Mouse (Mus musculus) cerebellum, postnatal 14 days (tissue): ENCODE measurements at regions not wholly inside any gene's neighbourhood (a gene's known extent, or its start where the extent isn't known, plus 50 kb on each side); places are given as distances from the start of the nearest gene placed in this dataset.

ENCODE experiments used
- DNase-seq, 2 experiments: peaks; one replicate each; pipeline ENCODE4 v3.0.0; 2021; ENCODE audit warnings: mixed read lengths in 2 of 2

- DNase-seq = no peak
Observed at GRCm38 (mm10) chr10:9161597-9161996, 275.7 kb upstream of the Sash1 start.

DNA sequence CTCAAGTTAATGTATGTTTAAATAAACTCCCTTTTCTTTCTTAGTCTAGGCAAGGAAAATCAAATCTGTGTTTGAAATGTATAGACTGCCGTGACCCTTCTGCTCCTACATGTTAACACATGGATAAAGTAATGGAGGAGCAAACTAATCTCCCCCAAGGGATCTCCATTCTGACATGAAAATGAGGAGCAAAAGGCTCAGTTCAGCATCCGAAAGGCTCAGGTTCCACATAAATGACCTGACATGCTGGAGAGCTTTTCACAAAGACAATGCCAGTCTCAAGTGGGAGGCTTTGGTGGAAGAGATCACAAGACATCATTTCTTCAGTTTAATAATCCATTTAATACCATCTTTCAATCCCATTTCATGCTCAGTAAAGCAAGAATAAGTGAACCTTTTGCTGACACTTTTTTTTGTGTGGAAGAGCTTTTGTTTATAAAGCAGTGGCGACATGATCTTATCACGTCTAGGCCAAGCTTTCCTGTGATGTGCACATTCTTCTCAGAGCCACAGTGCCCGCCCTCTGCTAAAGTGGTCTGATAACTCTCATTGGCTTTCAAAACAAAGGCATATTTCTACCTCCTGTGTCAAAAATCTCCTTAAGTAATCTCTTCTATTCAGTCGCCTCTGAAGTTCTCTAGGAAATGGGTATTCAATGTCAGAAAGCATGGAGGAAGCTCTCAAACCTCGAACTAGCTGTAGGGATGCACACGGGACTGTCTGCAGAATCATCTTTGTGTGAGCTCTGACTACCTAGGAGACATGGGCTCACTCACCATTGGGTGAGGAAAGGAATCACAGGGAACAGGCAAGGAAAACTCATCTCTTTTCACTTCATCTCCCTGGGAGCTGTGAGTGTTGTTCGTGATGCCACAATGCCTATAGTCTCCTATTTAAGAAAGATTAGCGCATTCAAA is 271.7 kb upstream of the Sash1 start:
- DNase-seq = no peak

- no peak for DNase-seq
Observed at GRCm38 (mm10) chr10:9136099-9136498, 250.2 kb upstream of the Sash1 start.

GRCm38 (mm10) chr10:9134293-9135021 is 248.6 kb upstream of the Sash1 start:
- no peak for DNase-seq

DNA sequence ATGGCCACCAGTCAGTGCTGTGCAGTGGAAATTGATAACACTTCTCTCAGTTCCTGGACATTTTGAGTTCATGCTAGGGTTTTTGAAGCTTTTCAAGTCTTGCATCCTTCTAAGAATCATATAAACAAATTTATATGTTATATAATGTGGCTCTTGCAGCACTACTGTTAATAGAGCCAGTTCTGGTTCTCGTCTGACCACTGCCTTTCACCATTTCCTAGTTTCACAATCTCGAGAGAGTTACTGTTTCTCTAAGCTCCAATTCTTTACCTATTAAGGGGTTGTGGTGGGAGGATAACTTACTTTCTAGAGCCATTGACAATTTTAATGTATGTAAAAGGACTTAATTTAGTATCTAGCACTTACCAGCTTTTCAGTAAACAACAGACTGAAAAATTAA is 244.2 kb upstream of the Sash1 start:
- no peak for DNase-seq

DNA sequence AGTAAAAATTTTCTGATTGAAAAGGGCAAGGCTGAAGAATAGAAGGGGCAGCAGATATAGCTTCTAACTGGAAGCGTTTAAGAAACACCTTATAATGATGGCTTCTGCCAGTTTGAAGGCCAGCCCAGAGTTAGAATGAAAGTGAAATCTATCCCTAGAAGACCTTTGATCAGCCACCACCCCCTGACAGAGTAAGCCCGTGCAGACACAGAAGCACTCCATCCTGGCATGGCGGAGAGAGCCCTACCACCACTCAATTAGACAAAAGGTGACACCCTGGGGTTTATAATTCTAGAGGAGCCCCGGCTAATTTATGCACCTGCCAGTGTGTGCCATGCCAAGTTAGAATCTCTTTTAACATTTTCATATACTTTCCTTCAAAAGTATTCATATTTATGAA is 233.4 kb upstream of the Sash1 start:
- DNase-seq = no peak

DNA sequence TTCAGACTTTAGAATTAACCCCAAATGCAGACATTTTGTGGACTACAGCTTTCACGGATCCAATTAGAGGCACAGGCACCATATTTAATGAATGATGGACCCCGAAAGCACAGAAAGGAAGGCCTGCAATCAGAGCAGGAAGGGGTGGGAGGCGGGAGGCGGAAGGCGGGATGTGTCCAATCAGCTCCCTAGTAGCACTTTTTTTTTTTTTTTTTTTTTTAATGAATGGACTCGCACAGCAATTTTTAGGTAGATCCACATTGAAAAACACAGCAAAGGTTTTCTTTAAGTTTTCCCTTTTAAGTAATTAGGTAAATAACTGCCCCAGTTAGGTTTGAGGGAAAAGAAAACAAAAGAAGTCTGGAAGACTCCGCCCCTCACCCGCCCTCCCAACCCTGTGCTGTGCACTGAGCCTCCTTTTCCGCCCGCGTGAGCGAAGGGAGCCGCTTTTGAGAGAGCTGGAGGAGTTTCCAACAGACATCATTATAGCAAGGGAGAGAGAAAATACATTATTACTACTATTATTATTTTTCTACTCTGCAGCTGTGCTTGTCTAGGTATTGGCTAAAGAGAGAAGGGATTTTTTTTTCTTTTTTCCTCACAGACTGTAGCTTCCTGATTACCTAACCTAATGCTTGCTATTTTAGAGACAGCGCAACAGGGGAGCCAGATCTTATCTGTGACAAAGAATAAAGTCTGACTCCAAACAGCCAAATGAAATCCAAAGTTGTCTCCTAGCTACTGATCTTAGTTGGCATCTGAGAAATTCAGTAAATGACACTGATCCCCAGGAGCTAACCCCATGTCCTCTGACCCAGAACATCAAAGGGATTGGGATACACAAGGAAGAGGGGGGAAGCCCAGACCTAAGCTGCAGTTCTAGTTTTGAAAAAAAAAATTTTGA is 232.0 kb upstream of the Sash1 start:
- DNase-seq = peak; percentile 44 to 53

DNA sequence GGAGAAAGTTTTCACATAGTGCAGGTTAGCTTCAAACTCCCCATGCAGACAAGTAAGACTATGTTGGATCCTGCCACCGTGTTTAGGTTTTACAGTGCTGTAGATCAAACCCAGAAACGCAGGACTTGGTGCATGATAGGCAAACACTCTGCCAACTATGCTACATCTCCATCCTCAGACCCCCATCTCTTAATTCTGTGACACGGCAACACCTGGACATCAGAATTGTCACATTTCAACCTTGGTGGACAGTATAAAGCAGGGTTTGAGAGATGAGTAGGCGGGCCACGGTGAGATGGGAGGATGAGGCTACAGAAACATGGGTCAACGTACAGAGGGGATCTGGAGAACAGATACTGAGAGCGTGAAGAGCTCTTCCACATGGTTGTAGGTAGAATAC is 231.3 kb upstream of the Sash1 start:
- DNase-seq = no peak

DNA sequence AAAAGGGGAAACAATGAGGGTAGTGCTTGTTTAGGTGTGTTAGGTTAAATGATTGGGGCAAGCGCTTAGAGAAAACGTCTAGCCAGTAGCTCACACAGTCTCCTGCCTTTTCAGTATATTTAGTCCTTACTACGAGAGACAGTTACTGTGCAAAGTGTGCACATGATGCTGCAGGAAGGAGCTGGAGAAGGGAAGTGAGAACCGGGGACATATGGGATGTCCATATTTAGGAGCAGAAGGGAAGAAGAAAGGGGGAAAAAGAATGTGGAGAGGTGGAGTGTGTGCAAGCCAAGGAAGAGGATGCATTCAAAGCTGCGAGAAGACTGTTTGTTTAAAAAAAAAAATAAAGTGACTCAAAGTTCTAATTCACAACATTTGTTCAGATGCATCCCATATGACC is 227.8 kb upstream of the Sash1 start:
- no peak for DNase-seq

GRCm38 (mm10) chr10:9111051-9111450 is 225.2 kb upstream of the Sash1 start:
- DNase-seq = no peak

GRCm38 (mm10) chr10:9096207-9096606 is 210.3 kb upstream of the Sash1 start:
- DNase-seq = no peak

GRCm38 (mm10) chr10:9095163-9095562 is 209.3 kb upstream of the Sash1 start:
- no peak for DNase-seq

GRCm38 (mm10) chr10:9092237-9092885 is 206.5 kb upstream of the Sash1 start:
- DNase-seq = peak; percentile 81 to 83

DNA sequence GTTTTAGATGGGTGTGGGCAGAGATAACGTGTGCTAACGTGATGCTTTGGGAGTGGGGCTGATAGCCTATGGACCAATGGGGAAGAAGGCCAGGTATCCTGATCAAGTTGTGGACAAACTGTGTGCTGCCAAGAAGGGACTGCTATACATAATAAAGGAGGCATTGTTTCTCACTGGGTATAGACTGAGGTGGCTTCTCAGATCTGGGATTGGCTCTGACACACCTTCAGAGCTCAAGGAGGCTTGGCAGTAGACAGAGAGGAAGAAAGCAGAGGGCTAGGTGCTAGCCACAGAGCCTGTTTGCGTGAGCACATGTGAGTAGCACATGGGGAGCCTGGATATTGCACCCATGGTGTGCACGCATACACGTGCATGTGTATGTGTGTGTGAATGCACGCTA is 205.1 kb upstream of the Sash1 start:
- no peak for DNase-seq

DNA sequence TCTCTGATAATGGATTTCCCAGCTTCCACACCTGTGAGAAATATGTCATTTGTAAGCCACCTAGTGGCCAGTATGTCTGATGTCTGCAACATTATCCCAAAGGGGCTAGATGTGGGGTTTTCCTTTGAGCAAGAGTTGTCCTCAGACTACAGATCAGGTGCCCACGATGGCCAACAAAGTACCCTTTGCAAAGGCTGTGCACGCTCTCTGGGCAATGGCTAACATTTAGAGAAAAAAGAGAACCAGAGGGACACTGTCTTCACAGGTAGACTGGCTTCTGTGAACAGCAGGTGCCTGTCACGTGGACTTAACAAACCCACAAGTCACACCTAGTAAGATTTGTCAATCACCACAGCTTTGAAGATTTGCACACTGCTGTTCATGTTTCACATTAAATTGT is 202.0 kb upstream of the Sash1 start:
- DNase-seq = peak in 1 of 2 experiments; percentile 3

GRCm38 (mm10) chr10:9087171-9087570 is 201.3 kb upstream of the Sash1 start:
- no peak for DNase-seq

DNA sequence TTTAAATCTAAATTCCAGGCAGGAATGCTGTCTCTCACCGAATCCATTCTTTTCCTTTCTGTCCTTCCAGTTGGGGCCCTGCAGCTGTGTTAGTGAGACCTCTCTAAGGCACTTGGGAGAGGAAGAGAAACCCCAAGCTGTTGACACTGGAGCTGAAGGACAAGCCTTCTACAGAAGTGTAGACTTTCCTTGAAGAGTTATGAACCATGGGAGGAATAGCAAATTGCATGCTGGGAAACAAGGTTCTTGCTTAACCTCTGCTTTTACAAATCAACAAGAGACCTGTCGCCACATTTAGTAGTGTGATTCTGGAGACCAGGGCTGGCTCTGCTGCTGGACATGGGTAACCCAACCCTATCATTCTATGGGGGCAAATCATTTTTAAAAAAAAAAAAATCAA is 200.8 kb upstream of the Sash1 start:
- no peak for DNase-seq

DNA sequence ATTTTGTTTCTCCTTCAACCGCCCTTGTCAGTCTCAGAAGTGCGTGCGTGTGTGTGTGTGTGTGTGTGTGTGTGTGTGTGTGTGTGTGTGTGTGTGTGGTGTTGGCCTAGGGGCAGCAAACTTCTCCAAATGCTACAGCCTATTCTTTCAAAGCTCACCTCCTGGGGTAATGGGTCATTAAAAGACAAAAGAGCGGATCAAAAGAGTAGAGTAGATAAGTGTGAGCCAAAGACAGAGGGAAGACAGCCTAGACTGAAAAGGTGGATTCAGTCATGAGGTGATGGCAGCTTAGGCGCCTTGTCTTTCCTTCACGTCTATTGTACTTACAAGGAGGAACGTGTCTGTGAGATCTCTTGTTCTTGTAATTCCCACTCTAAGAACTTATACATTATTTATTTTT is 199.6 kb upstream of the Sash1 start:
- DNase-seq = no peak

DNA sequence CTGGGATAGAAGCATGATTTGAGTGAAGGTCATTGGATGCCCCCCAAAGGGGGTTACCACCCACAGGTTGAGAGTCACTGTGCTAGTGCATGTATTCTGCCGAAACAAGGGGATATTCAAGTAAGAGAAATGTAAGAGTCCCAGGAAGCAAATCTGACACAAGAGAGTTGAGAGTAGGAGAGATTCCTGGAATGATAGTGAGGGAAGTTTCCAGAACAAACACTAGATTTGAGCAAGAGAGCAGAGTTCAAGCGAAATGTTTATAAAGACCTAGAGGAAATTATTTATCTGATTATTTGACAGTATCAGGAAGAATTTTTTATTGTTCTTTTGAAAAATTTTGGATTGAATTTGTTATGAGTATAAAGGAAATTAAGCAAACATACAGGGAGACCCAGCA is 189.0 kb upstream of the Sash1 start:
- DNase-seq = no peak

- DNase-seq = peak; percentile 66 to 76
Observed at GRCm38 (mm10) chr10:9071630-9072029, 185.8 kb upstream of the Sash1 start.

DNA sequence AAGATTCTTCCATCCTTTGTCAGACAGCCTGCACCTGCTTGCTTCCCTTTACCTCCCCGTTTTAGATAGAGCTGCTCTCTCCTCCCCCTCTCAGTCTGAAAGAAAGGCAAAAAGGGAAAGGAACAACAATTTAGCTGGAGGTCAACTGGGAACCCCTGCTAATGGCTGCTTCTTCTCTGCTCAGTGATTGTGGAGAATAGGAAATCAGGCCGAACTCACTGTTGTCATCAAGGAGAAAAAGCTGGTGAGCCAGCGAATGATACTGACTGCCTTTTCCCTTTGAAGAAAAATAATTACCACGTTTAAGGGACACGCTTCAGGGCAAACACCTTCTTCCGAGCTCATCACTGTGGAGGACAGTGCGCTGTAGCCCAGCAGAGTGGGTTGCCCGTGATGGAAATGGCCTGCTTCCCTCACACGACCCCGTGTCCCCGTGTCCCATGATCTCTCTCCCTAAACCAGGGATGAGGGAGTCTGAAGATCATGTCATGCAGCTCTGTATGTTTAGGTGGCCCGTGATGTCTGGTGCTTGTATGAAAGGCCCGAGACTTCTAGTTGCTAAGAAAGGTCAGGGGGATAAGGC is 183.8 kb upstream of the Sash1 start:
- DNase-seq = no peak

DNA sequence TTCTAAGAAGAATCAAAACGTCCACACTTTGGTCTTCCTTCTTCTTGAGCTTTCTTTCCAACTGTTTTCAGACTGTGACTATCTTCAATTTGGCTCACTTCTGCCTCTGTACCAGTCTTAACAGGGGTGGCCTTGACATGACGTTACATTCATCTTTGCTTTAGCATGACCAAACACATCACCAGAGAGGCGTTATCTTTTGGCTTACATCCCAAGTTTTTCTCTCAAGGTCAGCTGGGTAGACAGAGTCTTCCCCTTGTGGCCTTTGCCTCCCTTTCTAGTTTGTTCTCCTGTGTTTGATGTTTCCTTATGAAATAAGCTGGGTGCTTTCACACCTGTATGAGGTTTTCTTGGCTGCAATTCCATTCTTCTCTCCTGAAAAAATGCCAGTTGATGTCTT is 180.7 kb upstream of the Sash1 start:
- no peak for DNase-seq
